Mouse (Mus musculus) intestine, embryonic 15.5 days (tissue): ENCODE data around the gene Plekhg2. TPM values are rescaled to one million over a fixed set of nuclear protein-coding genes. Genes with fewer than 3 reads are reported as not detected.

ENCODE experiments used
- ATAC-seq: fragments of 200-750 bp; cut with Nextera tagmentation; 2 replicates; pipeline ENCODE4 v1.8.0; 2017; ENCODE audit warnings: moderate TSS enrichment, moderate library complexity
- H3K27ac ChIP-seq: fragments of 300-500 bp; sonication (generic); 2 replicates; pipeline ENCODE4 v1.5.1; 2015; ENCODE audit warnings: mild to moderate bottlenecking, inconsistent platforms
- H3K27me3 ChIP-seq: fragments of 300-500 bp; sonication (generic); replicated peaks from 2 replicates; pipeline ENCODE4 v1.6.1; 2015; ENCODE audit warnings: inconsistent platforms
- H3K36me3 ChIP-seq: fragments of 300-500 bp; sonication (generic); 2 replicates; pipeline ENCODE4 v1.6.1; 2015; ENCODE audit warnings: inconsistent platforms
- H3K4me1 ChIP-seq: fragments of 300-500 bp; sonication (generic); replicated peaks from 2 replicates; pipeline ENCODE4 v1.6.1; 2015; ENCODE audit warnings: inconsistent platforms
- H3K4me2 ChIP-seq: fragments of 300-500 bp; sonication (generic); replicated peaks from 2 replicates; pipeline ENCODE4 v1.6.1; 2015; ENCODE audit warnings: mild to moderate bottlenecking, inconsistent platforms
- H3K4me3 ChIP-seq: fragments of 300-500 bp; sonication (generic); replicated peaks from 2 replicates; pipeline ENCODE4 v1.5.1; 2015; ENCODE audit warnings: inconsistent platforms
- H3K9ac ChIP-seq: fragments of 300-500 bp; sonication (generic); 2 replicates; pipeline ENCODE4 v1.6.1; 2015; ENCODE audit warnings: inconsistent platforms
- H3K9me3 ChIP-seq: fragments of 300-500 bp; sonication (generic); 2 replicates; pipeline ENCODE4 v1.6.1; 2016; ENCODE audit warnings: inconsistent platforms
- WGBS: fragments of 180-500 bp; shearing (Covaris S2); methylation state at CpG from one replicate; pipeline ENCODE4 v1.1.7; 2015; 5-methylcytosine and 5-hydroxymethylcytosine counted together
- polyA plus RNA-seq: library from polyadenylated mRNA; unstranded; fragments of >200 nt; fragmentation: Nextera tagmentation; extraction: Ambion mirVana; gene quantifications from 2 replicates; pipeline ENCODE4 v1.2.1, GENCODE M21; 2015

Gene Plekhg2
- polyA plus RNA-seq, 1 experiment from 2014 or later = 41.7 TPM

DNA sequence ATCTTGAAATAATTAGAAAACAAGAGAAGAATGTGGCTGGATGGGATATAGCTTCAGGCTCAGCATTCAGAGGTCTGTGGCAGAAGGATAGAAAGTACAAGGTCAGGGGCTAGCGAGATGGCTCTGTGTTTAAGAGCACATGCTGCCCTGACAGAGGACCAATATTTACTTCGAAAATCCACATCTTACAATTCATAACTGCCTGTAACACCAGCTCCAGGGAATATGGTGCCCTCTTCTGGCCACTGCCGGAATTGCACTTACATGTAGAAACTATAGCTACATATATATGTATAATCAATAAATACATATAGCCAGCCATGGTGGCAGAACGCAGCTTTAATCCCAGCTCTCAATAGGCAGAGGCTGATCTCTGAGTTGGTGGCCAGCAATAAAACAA lies 27.8 kb downstream of the Plekhg2 start:
- H3K27ac ChIP-seq = no peak overlapping the region
- no peaks in the 10 kb centered on the region for H3K9me3 ChIP-seq
- H3K4me1 ChIP-seq = peaks cover 4% of the 10 kb centered on the region
- 3% methylated on average over 4 of the region's 4 CpGs for WGBS
- no peak overlapping the region for H3K4me2 ChIP-seq
- H3K4me3 ChIP-seq = no peak overlapping the region
- no peaks in the 10 kb centered on the region for H3K36me3 ChIP-seq
- no peak overlapping the region for H3K9ac ChIP-seq
- no peaks in the 10 kb centered on the region for H3K27me3 ChIP-seq
- ATAC-seq = no peak

- Histone ChIP-seq H3K9ac (no peak overlapping the region), H3K27me3 (no peaks in the 10 kb centered on the region), H3K9me3 (no peaks in the 10 kb centered on the region), H3K36me3 (no peaks in the 10 kb centered on the region), H3K4me2 (no peak overlapping the region), H3K4me1 (peaks cover 10% of the 10 kb centered on the region), H3K4me3 (no peak overlapping the region), H3K27ac (no peak overlapping the region)
- peak; percentile 20; the same call in 1 of the 2 replicates for ATAC-seq
- WGBS = 12% methylated on average over 7 of the region's 7 CpGs
Observed at GRCm38 (mm10) chr7:28341381-28341780, 31.0 kb downstream of the Plekhg2 start.

GRCm38 (mm10) chr7:28339213-28339917 lies 33.0 kb downstream of the Plekhg2 start:
- H3K9ac ChIP-seq = no peak overlapping the region
- H3K27ac ChIP-seq = peak overlapping the region; percentile 79
- no peak for ATAC-seq
- H3K27me3 ChIP-seq = no peaks in the 10 kb centered on the region
- H3K4me2 ChIP-seq = peak overlapping the region; percentile 58
- peak overlapping the region; percentile 95 for H3K4me3 ChIP-seq
- WGBS = 76% methylated on average over 19 of the region's 19 CpGs
- H3K9me3 ChIP-seq = no peaks in the 10 kb centered on the region
- H3K4me1 ChIP-seq = peaks cover 10% of the 10 kb centered on the region
- no peaks in the 10 kb centered on the region for H3K36me3 ChIP-seq

GRCm38 (mm10) chr7:28338108-28338998 lies 34.0 kb downstream of the Plekhg2 start, which contains the start of gene Supt5:
Gene Supt5, minus strand, starts transcription at chr7:28338746.
- H3K4me3 ChIP-seq = peak within 1 kb of the TSS; percentile 95
- peak within 1 kb of the TSS; percentile 93 for H3K9ac ChIP-seq
- H3K4me2 ChIP-seq = peak within 1 kb of the TSS; percentile 72
- peaks cover 10% of the 10 kb centered on the region for H3K4me1 ChIP-seq
- under 1% methylated on average over 77 of the region's 77 CpGs for WGBS
- ATAC-seq = peak; percentile 99
- peak within 1 kb of the TSS; percentile 79 for H3K27ac ChIP-seq
- no peaks in the 10 kb centered on the region for H3K27me3 ChIP-seq
- H3K36me3 ChIP-seq = no peaks in the 10 kb centered on the region
- no peaks in the 10 kb centered on the region for H3K9me3 ChIP-seq

DNA sequence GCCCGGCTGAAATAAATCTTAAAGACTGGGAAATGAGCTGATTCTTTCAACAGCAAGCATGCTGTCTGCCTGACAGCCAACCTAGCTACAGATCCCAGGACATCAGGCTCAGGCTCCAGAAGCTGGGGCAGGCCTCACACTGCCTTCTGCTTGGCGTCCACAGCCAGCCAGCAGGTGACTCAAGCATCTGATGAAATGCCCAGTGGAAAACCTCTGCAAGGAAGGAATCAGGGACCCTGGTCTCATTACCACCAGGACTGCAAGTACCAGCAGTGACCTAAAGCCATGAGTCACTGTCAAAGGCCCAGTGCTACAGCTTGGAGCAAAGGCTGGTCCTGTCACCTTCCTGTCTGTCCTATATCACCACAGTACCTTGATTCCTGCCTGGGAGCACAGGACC lies 36.9 kb downstream of the Plekhg2 start:
- ATAC-seq = no peak

GRCm38 (mm10) chr7:28334534-28334933 lies 37.9 kb downstream of the Plekhg2 start:
- H3K27me3 ChIP-seq = no peaks in the 10 kb centered on the region
- no peak overlapping the region for H3K9ac ChIP-seq
- no peaks in the 10 kb centered on the region for H3K9me3 ChIP-seq
- H3K4me2 ChIP-seq = no peak overlapping the region
- no peak overlapping the region for H3K27ac ChIP-seq
- H3K4me1 ChIP-seq = peaks cover 7% of the 10 kb centered on the region; the same call in 1 of the 2 replicates
- H3K36me3 ChIP-seq = peaks cover 12% of the 10 kb centered on the region
- no peak overlapping the region for H3K4me3 ChIP-seq
- 86% methylated on average over 4 of the region's 4 CpGs for WGBS
- ATAC-seq = no peak

More for the DNA sequence above, 36.9 kb downstream of the Plekhg2 start:
- H3K27me3 ChIP-seq = no peaks in the 10 kb centered on the region
- no peaks in the 10 kb centered on the region for H3K9me3 ChIP-seq
- 84% methylated on average over 2 of the region's 2 CpGs for WGBS
- no peak overlapping the region for H3K27ac ChIP-seq
- H3K4me1 ChIP-seq = peaks cover 7% of the 10 kb centered on the region; the same call in 1 of the 2 replicates
- H3K4me3 ChIP-seq = no peak overlapping the region
- peaks cover 4% of the 10 kb centered on the region; the same call in 1 of the 2 replicates for H3K36me3 ChIP-seq
- no peak overlapping the region for H3K4me2 ChIP-seq
- no peak overlapping the region for H3K9ac ChIP-seq

DNA sequence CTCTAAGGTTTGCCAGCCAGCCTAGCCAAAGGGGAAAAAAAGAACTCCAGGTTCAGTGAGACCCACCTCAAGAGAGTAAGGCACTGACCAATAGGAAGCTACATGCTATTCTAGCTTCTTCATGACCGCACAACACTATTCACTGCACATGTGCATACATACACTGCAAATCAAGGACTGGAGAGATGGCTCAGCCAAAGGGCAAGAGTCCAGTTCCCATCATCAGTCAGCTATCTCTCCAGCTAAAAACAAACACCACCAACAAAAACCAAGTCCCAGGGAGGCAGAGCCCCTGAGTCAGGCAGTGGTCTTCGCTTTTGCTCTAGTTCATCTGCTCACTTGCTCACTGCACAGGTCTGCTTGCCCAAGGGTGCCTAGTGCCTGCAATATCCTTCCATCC lies 44.1 kb downstream of the Plekhg2 start:
- no peak overlapping the region for H3K9ac ChIP-seq
- no peaks in the 10 kb centered on the region for H3K9me3 ChIP-seq
- no peaks in the 10 kb centered on the region for H3K27me3 ChIP-seq
- no peak overlapping the region for H3K27ac ChIP-seq
- no peak overlapping the region for H3K4me3 ChIP-seq
- H3K4me2 ChIP-seq = no peak overlapping the region
- 95% methylated on average over 2 of the region's 2 CpGs for WGBS
- no peaks in the 10 kb centered on the region for H3K4me1 ChIP-seq
- H3K36me3 ChIP-seq = peaks cover 59% of the 10 kb centered on the region
- ATAC-seq = no peak

DNA sequence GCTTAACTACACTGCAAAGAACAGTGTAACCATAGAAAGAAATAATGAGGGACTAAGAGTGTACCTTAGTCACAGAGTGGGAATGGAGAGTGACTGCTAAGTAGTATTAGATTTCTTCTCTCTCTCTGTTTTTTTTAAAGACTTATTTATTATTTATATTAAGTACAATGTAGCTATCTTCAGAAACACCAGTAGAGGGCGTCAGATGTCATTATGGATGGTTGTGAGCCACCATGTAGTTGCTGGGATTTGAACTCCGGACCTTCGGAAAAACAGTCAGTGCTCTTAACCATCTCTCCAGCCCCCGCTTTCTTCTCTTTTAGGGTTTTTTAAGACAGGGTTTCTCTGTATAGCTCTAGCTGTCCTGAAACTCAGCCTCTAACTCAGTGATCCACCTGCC lies 45.9 kb downstream of the Plekhg2 start:
- Histone ChIP-seq H3K9ac (no peak overlapping the region), H3K4me1 (no peaks in the 10 kb centered on the region), H3K36me3 (peaks cover 74% of the 10 kb centered on the region), H3K9me3 (no peaks in the 10 kb centered on the region), H3K4me2 (no peak overlapping the region), H3K27ac (no peak overlapping the region), H3K4me3 (no peak overlapping the region), H3K27me3 (no peaks in the 10 kb centered on the region)
- WGBS = 77% methylated on average over 4 of the region's 4 CpGs
- no peak for ATAC-seq

DNA sequence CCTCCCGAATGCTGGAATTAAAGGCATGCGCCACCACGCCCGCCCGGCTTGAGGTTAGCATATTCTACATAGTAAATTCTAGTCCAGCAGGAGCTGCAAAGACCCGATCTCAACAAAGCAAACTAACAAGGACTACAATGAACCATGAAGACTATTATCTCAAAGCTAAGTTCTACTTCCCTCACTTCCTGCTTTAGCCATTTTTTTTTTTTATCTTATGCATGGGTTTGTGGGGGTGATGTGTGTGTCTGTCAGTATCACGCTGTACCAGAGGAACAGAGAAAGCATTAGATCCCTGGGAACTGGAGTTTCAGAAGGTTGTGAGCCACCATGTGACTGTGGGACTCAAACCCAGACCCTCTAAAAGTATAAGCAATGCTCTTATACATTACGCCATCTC lies 47.1 kb downstream of the Plekhg2 start:
- no peak overlapping the region for H3K9ac ChIP-seq
- H3K4me1 ChIP-seq = no peaks in the 10 kb centered on the region
- no peaks in the 10 kb centered on the region for H3K9me3 ChIP-seq
- 96% methylated on average over 8 of the region's 8 CpGs for WGBS
- H3K27me3 ChIP-seq = no peaks in the 10 kb centered on the region
- peaks cover 74% of the 10 kb centered on the region for H3K36me3 ChIP-seq
- no peak overlapping the region for H3K4me3 ChIP-seq
- ATAC-seq = no peak
- H3K27ac ChIP-seq = no peak overlapping the region
- H3K4me2 ChIP-seq = no peak overlapping the region

DNA sequence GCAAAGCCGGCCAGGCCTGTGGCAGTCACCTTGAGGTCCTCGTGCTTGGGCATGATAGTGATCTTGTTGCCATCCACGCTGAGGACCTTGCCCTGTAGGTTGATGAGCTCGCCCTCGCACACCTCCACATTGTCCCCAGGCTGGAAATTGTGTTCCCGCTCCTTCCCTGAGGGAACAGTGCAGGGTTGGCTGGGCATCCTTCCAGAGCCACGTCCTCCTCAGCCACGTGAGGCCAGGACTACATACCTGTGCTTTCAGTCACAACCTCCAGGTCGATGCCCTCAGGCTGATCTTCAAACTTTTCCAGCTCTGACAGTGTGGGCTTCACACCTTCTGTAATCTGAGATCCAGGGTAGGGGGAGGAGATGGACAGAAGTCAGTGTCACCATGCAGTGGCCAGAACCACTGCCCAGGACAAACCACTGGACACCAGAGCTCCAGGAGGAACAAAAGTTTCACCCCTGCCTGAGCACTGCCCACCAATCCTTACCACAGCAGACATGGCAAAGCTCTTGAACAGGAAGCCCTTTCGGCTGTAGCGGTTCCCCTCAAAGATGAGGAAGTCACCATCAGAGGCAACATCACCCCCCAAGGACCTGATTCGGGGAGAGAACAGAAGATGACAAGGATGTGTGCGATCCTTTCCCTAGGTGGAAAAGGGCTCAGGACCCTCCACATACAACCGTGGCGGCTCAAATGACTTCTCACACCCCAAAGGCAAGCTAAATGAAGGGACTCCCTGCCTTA lies 50.3 kb downstream of the Plekhg2 start:
- Histone ChIP-seq H3K4me3 (no peak overlapping the region), H3K27ac (no peak overlapping the region), H3K9ac (no peak overlapping the region), H3K27me3 (no peaks in the 10 kb centered on the region), H3K4me2 (no peak overlapping the region), H3K4me1 (no peaks in the 10 kb centered on the region), H3K9me3 (no peaks in the 10 kb centered on the region), H3K36me3 (peaks cover 81% of the 10 kb centered on the region)
- WGBS = 92% methylated on average over 15 of the region's 15 CpGs
- ATAC-seq = no peak

- Histone ChIP-seq H3K27ac (no peak overlapping the region), H3K27me3 (no peaks in the 10 kb centered on the region), H3K9me3 (no peaks in the 10 kb centered on the region), H3K9ac (no peak overlapping the region), H3K4me1 (no peaks in the 10 kb centered on the region), H3K4me2 (no peak overlapping the region), H3K36me3 (peaks cover 85% of the 10 kb centered on the region), H3K4me3 (no peak overlapping the region)
- WGBS = 95% methylated on average over 17 of the region's 17 CpGs
- ATAC-seq = no peak
Observed at GRCm38 (mm10) chr7:28318714-28319113, 53.7 kb downstream of the Plekhg2 start.

DNA sequence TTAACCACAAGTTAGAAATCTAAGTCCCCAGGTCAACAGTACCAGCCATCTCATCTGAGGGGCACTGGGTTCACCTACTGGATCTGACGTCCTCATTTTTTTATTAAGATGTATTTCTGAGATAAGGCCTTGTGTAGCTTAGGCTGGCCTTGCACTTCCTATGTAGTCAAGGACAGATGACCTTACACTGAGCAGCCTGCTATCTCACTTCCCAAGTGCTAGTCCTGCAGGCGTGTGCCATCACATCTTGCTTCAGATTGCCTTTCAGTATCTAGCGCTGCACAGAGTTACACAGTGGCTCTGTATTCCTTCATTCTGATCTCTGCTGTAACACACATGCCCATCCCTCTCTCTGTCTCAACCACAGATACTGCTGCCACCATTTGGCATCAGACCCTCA lies 54.4 kb downstream of the Plekhg2 start:
- H3K4me3 ChIP-seq = no peak overlapping the region
- no peaks in the 10 kb centered on the region for H3K9me3 ChIP-seq
- H3K27ac ChIP-seq = no peak overlapping the region
- H3K9ac ChIP-seq = no peak overlapping the region
- H3K4me2 ChIP-seq = no peak overlapping the region
- ATAC-seq = no peak
- 86% methylated on average over 3 of the region's 3 CpGs for WGBS
- no peaks in the 10 kb centered on the region for H3K27me3 ChIP-seq
- H3K36me3 ChIP-seq = peaks cover 79% of the 10 kb centered on the region
- H3K4me1 ChIP-seq = no peaks in the 10 kb centered on the region
